Mouse (Mus musculus): ENCODE data around the gene Enthd1.

- no peak for TF ChIP-seq CTCF (IDR thresholded peaks at IDR 0.05; ENCODE audit: low read depth)
- no peak for TF ChIP-seq EP300 (IDR thresholded peaks at IDR 0.05; ENCODE audit: low read depth)
These were observed 17.9 kb upstream of the Enthd1 start for GRCm38 (mm10) chr15:80582581-80583495.

All from heart, postnatal 0 days (tissue).